Mouse (Mus musculus) thymus, adult 2 months (tissue): ENCODE results near the gene Dync2li1.

Experiments used
- CTCF ChIP-seq: fragments of 200-500 bp; IDR thresholded peaks from 2 replicates; pipeline ENCODE4 v1.5.1; 2012; ENCODE audit warnings: mild to moderate bottlenecking, control low read depth, low read length, moderate library complexity, borderline replicate concordance; ENCODE audit not compliant: control insufficient read depth, poor library complexity, insufficient read depth; ENCODE audit errors: extremely low read depth
- POLR2A ChIP-seq: fragments of 200-500 bp; IDR thresholded peaks from 2 replicates; pipeline ENCODE4 v1.6.1; 2012; ENCODE audit warnings: mild to moderate bottlenecking, low read length, control low read depth, moderate library complexity; ENCODE audit not compliant: control insufficient read depth, poor library complexity, insufficient read depth; ENCODE audit errors: extremely low read depth

DNA sequence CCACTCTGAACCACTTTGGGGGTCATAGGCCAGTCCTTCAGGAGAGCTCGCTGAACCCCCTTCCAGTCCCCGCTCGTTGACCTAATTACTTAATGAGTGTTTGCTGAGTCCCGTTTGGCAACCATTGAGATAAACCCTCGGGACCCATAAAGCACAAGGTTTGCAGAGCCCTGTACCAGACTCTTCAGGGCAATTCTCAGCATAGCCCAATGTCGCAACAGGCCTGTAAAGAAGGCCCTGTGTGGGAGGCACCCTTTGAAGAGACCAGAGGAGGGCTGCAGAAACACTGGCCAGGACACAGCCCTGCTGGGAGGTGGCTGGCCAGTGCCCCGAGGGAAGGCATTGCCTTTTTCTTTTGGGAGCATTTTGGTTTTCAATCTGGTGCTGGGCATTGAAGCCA is 14.3 kb upstream of the Dync2li1 start:
- TF ChIP-seq CTCF (no peak), POLR2A (no peak)
